Mouse (Mus musculus) G1E (cell line): ENCODE results near the gene Ppfia3.

Experiments used
- CTCF ChIP-seq: IDR thresholded peaks from 2 replicates; pipeline ENCODE4 v1.5.1; 2012; ENCODE audit warnings: low read depth, low read length, inconsistent platforms, mixed read lengths
- GATA1 ChIP-seq: IDR thresholded peaks from 2 replicates; pipeline ENCODE4 v1.6.1; 2012; ENCODE audit warnings: borderline replicate concordance, low read length, inconsistent platforms, mixed read lengths
- GATA2 ChIP-seq: IDR thresholded peaks from 2 replicates; pipeline ENCODE4 v1.6.1; 2012; ENCODE audit warnings: low read depth, low read length, inconsistent platforms, borderline replicate concordance
- POLR2AphosphoS5 ChIP-seq: IDR thresholded peaks from 2 replicates; pipeline ENCODE4 v1.6.1; 2012; ENCODE audit warnings: low read depth, low read length, inconsistent platforms; ENCODE audit not compliant: insufficient replicate concordance

DNA sequence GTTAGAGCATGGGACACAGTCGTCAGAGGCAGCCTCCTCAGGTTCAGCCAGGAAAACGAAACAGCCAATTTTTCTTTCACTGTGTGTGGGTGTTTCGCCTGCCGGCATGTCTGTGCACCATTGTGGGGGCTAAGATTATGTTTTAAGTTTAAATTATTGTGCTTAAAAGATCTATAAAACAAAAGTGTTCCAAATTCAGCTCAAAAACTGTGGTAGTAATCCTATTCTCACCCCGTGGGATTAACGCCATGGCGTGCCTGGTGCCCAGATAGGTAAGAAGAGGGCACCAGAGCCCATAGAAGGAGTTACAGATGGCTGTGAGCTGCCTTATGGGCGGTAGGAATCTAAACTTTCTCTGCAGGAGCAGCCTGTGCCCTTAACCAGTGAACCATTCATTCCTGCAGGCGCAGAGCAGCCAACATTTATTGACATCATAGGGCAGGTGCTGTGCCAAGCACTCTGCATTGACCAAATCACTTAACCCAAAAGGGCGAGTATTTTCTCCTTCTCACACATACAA is 51.6 kb downstream of the Ppfia3 start:
- TF ChIP-seq CTCF (no peak), GATA1 (no peak), GATA2 (no peak), POLR2AphosphoS5 (no peak)
